Mouse (Mus musculus) bone marrow, adult 2 months (tissue): ENCODE measurements around the gene Gm47791.

Source experiments
- CTCF ChIP-seq: fragments of 200-500 bp; IDR thresholded peaks from 2 replicates; pipeline ENCODE4 v1.5.1; 2011; ENCODE audit warnings: low read length, control low read depth; ENCODE audit not compliant: control insufficient read depth, insufficient read depth
- POLR2A ChIP-seq: fragments of 200-500 bp; IDR thresholded peaks from 2 replicates; pipeline ENCODE4 v1.6.1; 2011; ENCODE audit warnings: low read depth, mild to moderate bottlenecking, control low read depth, low read length, borderline replicate concordance; ENCODE audit not compliant: control insufficient read depth

DNA sequence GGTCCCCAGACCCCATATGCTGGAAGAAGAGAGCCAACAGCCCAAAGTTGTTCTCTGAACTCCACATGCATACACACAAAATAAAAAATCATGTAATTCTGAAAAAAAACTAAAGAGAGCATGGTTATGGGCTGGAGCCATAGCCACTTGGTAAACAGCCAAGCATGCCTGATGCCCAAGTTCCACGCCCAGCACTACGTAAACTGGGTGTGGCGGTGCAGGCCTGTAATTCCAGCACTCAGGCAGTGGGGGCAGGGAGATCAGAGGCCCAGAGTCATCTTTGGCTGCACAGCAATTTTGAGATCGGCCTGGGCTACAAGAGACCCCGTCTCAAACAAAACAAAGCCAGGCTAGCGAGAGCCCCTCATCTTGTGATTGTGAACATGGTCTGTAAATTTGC, 14.5 kb upstream of the Gm47791 start:
- TF ChIP-seq POLR2A = no peak
- no peak for TF ChIP-seq CTCF
